Mouse (Mus musculus): ENCODE data around the gene 4930432K21Rik.
A peak's percentile ranks its signal among the peaks of the same experiment; 100 is the strongest.

The 4930432K21Rik gene

DNA sequence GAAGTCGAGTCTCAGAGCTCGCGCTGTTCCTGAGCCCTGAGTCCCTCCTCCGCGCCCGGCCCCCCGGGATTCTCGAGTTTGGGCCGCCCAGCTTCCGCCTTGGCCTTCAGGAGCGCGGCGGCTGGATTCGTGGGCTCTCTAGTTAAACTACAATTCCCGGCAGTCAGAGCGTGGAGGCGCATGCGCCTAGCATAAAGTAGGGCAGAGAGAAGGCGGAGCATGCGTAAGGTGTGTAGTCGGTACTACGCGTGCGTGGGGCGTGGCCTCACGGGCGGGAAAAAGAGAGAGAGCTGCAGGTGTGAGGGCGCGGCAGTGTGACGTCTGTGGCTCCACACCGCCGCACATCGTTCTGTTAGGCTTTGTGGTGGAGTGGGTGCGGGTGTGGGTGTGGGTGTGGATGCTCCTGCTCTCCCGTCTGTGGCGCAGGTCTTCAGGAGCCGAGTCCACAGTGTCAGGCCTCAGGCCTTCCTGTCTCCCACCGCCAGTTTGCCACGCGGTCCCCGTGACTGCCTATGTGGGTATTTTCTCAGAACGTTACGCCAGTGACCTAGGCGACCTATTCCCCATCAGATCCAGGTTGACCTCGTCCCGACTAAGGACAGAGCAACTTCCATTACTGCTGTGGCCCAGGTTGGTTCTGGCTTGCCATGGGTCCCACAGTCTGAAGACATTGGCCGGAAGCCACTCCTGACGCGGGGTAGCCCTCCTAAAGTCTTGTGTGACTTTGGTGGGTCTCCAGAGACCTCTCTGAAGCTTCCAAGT is at the start of gene 4930432K21Rik, which contains the start of gene Cc2d1a:
Gene 4930432K21Rik, plus strand, starts transcription at position 257 of the 762 bp plus-strand sequence.
Gene Cc2d1a, minus strand, starts transcription at position 168 of the 762 bp plus-strand sequence.
- DNase-seq = peak; percentile 95 to 97

GRCm38 (mm10) chr8:84098376-84098775 is 49.4 kb upstream of the 4930432K21Rik start:
- DNase-seq = no peak

DNA sequence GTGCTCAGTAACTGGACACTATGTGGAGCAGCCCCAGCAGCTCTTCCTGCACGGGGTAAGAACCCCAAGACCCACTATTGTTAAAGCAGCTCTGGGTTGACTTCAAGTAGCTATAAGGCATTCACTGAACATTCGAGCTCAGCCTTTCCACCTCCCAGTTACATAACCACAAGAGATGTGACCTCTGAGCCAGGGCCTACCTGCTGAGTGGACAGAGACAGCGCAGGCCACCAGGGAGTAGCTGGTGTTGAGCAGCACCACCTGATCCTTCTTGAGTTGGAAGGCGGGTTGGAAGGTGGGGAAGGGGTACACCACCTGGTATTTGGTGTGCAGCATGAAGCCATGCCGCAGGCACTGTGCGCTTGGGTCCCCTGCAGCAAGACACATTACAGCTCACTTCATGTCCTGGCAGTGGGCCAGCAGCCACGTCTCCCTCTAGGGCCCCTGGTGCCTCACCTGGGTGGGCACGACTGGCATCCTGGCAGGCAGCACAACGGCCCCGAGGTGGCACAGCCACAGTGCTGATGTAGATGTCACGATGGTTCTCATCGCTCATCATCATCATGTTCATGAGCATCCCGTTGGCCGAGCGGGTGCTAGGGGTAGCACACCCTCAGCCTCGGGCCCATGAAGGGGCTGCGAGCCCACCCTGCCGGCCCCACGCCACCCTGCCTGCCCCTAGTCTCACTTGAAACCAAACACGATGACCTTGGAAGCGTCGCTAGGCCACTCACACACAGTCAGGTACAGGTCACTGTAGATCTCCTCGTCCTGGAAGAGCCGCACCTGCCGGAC is 46.2 kb upstream of the 4930432K21Rik start:
- DNase-seq = no peak

DNA sequence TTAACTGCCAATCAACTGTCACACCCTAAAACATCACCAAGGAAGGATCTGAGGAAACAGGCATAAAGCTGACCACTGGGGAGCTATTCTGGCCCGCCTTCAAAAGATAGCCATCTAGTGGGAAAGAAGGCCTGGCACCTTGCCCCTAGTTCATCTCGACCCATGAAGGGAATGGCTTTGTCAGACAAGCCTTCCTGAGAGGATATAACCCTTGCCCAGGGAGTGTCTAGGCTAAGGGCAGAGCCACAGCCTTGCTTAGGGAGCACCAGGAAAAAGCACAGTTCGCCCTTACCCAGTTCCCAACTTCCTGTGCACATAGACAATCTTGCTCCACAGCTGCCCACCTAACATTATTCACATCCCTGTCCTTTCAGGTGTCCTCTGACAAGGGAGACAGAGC is 44.2 kb upstream of the 4930432K21Rik start:
- DNase-seq = no peak

GRCm38 (mm10) chr8:84104221-84104620 is 43.6 kb upstream of the 4930432K21Rik start:
- DNase-seq = peak; percentile 86 to 91

GRCm38 (mm10) chr8:84104697-84105609 is 42.9 kb upstream of the 4930432K21Rik start, which contains the start of gene Dcaf15:
TSS of gene Dcaf15 (minus strand) at chr8:84104768.
- peak; percentile 98 to 99 for DNase-seq

DNA sequence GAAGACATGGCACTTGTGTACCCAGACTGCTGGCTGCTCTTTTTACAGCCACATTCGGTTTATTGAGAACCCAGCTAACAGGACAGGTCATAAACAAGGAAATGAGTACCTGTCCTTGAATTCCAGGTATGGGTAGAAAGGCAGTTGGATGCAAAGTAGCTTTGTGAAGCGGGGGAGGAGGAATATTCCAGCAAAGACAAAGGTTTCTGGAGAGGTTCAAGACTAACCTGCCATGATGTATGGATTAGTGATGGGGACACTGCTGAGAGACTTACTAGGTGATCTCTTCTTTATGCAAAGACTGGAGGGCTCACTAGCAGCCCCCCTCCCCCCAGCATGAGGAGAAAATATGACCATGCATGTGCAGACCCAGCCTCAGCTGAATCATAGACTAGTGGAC is 42.1 kb upstream of the 4930432K21Rik start:
- DNase-seq = no peak

DNA sequence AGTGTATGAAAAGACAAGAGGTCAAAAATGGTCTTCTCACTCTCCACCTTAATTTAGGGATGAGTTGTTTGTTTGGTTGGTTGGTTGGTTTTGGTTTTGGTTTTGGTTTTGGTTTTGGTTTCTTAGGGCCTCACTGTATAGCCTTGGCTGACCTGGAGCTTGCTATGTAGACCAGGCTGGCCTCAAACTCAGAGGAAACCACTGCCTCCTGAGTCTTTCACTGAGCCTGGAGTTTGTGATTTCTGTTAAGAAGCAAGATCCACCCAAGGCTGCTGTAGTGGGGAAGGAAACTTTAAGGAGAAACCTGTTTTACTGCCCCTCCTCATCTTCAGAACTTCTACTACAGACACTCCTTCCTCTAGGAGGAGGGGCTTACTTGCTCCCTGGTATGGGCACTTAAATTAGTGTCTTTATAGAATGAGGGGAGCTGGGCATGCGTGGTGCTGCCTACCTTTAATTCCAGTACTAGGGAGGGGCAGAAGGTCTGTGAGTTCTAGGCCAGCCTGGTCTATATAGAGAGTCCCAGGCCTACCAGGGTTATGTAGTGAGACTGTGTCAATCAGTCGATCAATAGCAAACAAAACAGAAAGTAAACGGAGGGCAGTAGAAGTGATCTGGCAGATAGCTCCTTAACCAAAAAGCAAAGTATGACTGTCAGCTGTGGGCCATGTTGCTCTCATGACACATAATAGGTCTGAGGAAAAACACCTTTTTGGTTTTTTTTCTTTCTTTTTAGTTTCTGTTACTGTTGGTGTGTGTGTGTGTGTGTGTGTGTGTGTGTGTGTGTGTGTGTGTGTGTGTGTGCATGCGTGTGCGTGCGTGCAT is 41.4 kb upstream of the 4930432K21Rik start:
- no peak for DNase-seq

DNA sequence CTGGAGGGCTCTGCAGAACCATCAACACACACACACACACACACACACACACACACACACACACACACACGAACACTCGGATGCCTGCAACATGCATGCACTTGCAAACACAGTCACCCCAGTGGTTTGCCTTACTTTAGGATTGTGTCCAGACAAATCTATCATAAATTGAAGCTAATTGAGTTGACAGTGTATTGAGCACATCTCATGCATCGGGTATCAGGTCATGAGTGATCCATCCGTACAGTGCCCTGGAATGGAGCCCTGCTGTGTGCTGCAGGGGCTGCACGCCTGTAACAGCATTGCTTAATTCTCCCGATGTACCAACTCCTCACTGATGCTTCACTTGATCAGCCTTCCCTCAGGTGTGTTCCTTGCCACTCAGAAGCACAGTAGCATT is 32.2 kb upstream of the 4930432K21Rik start:
- DNase-seq = no peak

DNA sequence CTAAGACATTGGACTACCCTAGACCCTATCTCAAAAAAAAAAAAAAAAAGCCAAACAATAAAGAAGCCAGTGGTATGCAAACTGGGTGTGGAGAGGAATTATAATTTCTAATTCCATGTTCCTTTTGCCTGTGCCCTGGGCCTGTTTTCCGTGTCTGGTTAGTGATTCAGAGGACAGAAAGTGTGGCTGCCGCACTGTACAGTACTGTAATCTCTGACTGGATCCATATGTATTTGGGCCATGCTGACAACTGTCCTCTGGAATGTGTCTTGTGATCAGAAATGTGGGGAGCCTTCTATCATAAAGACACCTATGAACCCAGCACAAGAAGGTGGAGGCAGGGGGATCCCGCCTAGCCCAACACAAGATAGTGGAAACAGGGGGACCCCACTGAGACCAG is 25.7 kb upstream of the 4930432K21Rik start:
- no peak for DNase-seq

DNA sequence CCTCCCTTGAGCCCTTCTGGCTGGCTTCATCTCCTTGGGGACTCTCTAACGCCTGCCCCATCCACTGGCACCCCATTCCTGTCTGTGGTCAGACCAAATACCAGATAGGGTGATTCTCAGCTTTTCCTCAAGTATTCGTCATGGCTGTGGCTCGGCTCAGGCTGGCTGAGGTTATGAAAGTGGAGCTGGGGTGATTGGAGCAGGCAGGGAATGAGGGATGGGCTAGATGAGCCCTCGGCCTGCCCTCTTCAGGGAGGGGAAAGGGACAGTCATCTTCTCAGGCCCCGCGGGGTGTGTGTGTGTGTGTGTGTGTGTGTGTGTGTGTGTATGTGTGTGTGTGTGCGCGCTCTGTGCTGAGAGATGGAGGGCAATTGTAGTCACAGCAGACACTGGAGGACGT is 22.2 kb upstream of the 4930432K21Rik start, which contains the start of gene Podnl1:
Gene Podnl1, plus strand, starts transcription at position 334 of the 400 bp plus-strand sequence.
- no peak for DNase-seq

GRCm38 (mm10) chr8:84126742-84127141 is 21.1 kb upstream of the 4930432K21Rik start:
- peak in 1 of 2 experiments; percentile 36 for DNase-seq

GRCm38 (mm10) chr8:84127202-84127901 is 20.5 kb upstream of the 4930432K21Rik start:
- peak; percentile 65 to 78 for DNase-seq

DNA sequence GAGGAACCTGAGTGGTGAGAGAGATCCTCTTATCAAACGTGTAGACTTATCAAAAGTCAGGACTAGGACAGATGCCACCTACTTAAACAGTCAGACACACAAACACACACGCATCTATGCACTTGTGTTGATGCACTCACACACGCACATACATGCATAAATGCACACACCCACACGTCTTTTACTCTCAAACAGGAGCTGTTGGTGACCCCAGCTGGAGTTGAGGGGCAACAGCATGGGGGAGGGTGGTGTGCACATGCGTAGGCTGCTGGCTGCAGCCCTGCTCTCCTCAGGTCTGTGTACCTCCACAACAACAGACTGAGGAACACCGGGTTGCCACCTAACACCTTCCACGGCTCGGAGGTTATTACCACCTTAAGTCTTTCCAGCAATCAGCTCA is 19.5 kb upstream of the 4930432K21Rik start:
- peak; percentile 57 to 75 for DNase-seq

GRCm38 (mm10) chr8:84130806-84131205 is 17.0 kb upstream of the 4930432K21Rik start:
- DNase-seq = no peak

- peak; percentile 30 to 36 for DNase-seq
These were observed 15.6 kb upstream of the 4930432K21Rik start for GRCm38 (mm10) chr8:84132225-84132624.

- DNase-seq = no peak
These were observed 10.0 kb upstream of the 4930432K21Rik start for GRCm38 (mm10) chr8:84137848-84138247.

DNA sequence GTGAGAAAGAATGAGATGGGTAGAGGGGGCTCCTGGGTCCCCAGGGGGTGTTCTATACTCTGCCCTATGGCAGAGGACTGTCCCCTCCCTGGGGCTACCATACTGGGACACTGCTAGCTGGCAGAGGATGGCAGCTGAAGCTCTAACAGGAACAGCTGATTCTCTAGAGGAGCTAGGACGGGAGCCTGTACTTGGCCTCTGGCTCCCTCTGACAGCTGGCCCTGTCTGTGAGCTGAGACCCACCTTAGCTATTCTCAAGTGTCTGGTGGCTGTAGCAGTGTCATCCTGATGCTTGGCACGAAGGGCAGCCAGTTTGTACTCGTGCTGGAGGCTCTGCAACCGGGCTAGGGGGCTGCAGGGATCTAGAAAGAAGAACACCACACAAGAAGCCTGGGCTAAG is 7.0 kb upstream of the 4930432K21Rik start:
- DNase-seq = no peak

- DNase-seq = no peak
These were observed 3.1 kb upstream of the 4930432K21Rik start for GRCm38 (mm10) chr8:84144636-84145245.

DNA sequence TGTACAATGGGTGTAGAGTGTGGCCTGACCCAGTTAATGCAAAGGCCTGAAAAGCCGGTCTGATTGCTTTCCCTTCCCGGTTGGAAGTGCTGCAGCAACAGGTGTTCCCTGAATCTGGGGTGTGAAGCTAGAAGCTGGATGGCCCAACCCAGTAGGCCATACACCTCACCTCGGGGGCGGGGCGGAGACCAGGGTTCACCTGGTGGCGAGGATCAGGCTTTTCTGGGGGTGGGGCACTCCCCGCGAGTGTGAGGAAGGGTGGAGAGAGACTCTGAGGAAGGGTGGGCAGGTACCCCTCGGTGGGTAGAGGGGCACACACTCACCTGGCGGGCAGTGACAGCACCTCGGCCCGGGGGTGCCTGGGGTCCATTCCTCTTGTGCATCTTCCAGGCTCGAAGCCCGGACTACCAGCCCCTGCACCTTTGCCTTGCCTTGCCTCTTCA is 480 bp upstream of the 4930432K21Rik start:
- DNase-seq = no peak

DNA sequence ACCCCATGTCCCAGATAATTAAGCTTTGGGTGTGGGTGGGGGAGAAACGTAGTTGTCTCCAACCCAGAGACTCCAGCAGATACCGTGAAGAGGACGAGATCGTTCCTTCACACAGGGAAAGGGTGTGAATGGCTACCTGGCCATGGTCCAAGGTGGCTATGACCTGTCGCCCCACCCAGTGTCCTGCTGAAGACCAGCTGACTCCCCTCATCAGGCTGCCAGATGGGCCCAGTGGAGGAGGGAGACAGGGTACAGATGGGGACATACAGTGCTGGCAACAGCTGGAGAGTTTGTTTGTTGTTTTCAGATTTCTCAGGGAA is 666 bp downstream of the 4930432K21Rik start:
- no peak for DNase-seq

All from thymus, postnatal 36 days (tissue).